Mouse (Mus musculus): ENCODE results near the gene Ankrd33. TPM values are rescaled to one million over a fixed set of nuclear protein-coding genes. Genes with fewer than 3 reads are reported as not detected.

The Ankrd33 gene
- total and polyA plus RNA-seq, 3 experiments = not detected

DNA sequence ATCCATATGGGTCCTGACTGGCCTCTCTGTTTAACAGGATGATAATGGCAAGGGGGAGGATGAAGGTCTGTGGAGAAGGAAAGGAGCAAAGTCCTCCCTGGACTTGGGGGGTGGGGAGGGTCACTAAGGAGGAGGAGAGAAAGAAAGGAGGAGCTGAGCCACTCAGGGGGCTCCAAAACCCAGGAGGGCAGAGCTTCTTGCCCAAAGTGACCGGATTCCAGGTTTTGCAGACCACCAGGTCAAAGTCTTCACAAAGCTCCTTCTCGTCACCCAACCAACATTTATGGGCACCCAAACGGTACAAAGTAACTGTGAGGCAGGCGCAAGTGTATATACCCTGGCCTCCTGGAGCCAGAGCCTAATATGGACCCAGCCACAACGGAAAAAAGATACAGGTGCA, 39.9 kb upstream of the Ankrd33 start:
- no peak overlapping the region for H3K27ac ChIP-seq (ENCODE audit: control insufficient read depth, low read depth, low read length)
- H3K36me3 ChIP-seq (ENCODE audit: control insufficient read depth in 1 of 2, insufficient read depth in 2 of 2, low read length in 2 of 2) = no peaks in the 10 kb centered on the region
- TF ChIP-seq POLR2A (IDR thresholded peaks at IDR 0.05; ENCODE audit: control insufficient read depth in 1 of 2, insufficient read depth in 1 of 2, low read depth in 1 of 2, low read length in 2 of 2, poor library complexity in 1 of 2) = no peak
- TF ChIP-seq NRF1 (IDR thresholded peaks at IDR 0.05; ENCODE audit: insufficient read depth, low read depth, low read length, poor library complexity, severe bottlenecking) = no peak
- H3K27me3 ChIP-seq (ENCODE audit: control insufficient read depth in 1 of 2, insufficient read depth in 2 of 2, low read length in 2 of 2) = peaks cover 6 to 15% of the 10 kb centered on the region in 2 experiments
- H3K9ac ChIP-seq (ENCODE audit: control insufficient read depth, low read depth, low read length, poor library complexity, severe bottlenecking) = no peak overlapping the region
- no peaks in the 10 kb centered on the region for H3K4me1 ChIP-seq (ENCODE audit: control insufficient read depth in 1 of 2, insufficient read depth in 2 of 2, low read length in 2 of 2)
- no peak overlapping the region for H3K4me3 ChIP-seq (ENCODE audit: control insufficient read depth in 1 of 2, insufficient read depth in 1 of 2, low read depth in 2 of 2, low read length in 2 of 2)
- H3K79me2 ChIP-seq (ENCODE audit: control insufficient read depth, insufficient read depth, low read length, poor library complexity) = no peaks in the 10 kb centered on the region
- DNase-seq (ENCODE audit: low read depth, low spot score) = no peak
- no peaks in the 10 kb centered on the region for H3K9me3 ChIP-seq (replicated peaks; ENCODE audit: insufficient read depth, low read length)

DNA sequence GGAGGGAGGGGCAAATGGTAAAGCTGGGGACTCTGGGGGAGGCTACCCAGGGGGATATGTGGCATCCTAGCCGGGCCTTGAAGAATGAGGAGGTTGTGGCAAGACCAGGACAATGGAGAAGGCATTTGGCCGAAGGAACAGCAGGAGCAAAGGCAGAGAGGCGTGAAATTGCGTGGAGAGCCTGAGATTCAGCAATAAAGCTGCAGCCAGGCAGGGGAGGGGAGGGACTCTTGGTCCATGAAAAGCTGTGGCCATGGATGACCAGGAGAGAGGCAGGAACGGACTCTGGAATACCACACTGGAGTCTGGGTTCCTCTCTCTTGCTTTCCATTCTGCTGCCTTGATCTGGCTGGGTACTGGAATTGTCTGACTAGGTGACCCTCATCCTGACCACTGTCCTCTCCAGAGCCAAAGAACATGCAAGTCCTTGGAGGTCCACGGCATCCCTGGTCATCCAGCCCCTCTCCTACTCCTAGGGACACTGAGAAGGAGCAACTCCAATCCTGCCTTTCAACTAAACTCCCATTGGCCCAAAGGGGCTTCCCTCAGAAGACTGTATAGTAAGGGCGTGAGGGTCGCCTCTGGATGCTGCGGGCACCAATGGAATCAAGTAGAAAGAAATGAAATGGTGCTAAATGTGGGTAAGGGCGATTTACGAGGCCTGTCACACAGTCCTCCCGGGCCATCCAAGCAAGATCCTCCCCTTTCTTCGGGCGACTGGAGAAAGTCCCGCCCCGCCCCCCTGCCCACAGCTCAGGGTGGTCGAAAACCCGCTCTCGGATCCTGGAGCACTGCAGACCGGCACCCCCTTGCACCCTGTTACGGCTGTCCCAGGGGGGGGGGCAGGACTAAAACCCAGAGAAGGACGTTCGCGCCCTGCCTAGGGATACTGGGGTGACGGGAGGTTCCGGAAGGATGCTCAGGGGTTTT, 39.2 kb upstream of the Ankrd33 start:
- Histone ChIP-seq H3K9ac (ENCODE audit: control insufficient read depth, low read depth, low read length, poor library complexity, severe bottlenecking) (no peak overlapping the region), H3K4me3 (ENCODE audit: control insufficient read depth in 1 of 2, insufficient read depth in 1 of 2, low read depth in 2 of 2, low read length in 2 of 2) (no peak overlapping the region), H3K27me3 (ENCODE audit: control insufficient read depth in 1 of 2, insufficient read depth in 2 of 2, low read length in 2 of 2) (peaks cover 2 to 11% of the 10 kb centered on the region in 2 experiments), H3K36me3 (ENCODE audit: control insufficient read depth in 1 of 2, insufficient read depth in 2 of 2, low read length in 2 of 2) (no peaks in the 10 kb centered on the region), H3K79me2 (ENCODE audit: control insufficient read depth, insufficient read depth, low read length, poor library complexity) (no peaks in the 10 kb centered on the region), H3K9me3 (replicated peaks; ENCODE audit: insufficient read depth, low read length) (no peaks in the 10 kb centered on the region), H3K27ac (ENCODE audit: control insufficient read depth, low read depth, low read length) (no peak overlapping the region), H3K4me1 (ENCODE audit: control insufficient read depth in 1 of 2, insufficient read depth in 2 of 2, low read length in 2 of 2) (no peaks in the 10 kb centered on the region)
- TF ChIP-seq ZKSCAN1 (IDR thresholded peaks at IDR 0.05; ENCODE audit: low read depth, low read length) = no peak
- TF ChIP-seq ETS1 (IDR thresholded peaks at IDR 0.05; ENCODE audit: low read depth, low read length) = no peak
- no peak for TF ChIP-seq BHLHE40 (IDR thresholded peaks at IDR 0.05; ENCODE audit: borderline replicate concordance, low read depth, low read length)
- TF ChIP-seq POLR2A (IDR thresholded peaks at IDR 0.05; ENCODE audit: control insufficient read depth in 1 of 2, insufficient read depth in 1 of 2, low read depth in 1 of 2, low read length in 2 of 2, poor library complexity in 1 of 2) = no peak
- TF ChIP-seq CTCF (IDR thresholded peaks at IDR 0.05 in 2 of 3, conservative IDR thresholded peaks at IDR 0.05 in 1 of 3; ENCODE audit: control insufficient read depth in 1 of 3, insufficient read depth in 1 of 3, low read depth in 2 of 3, low read length in 3 of 3, poor library complexity in 1 of 3, severe bottlenecking in 1 of 3) = no peak
- no peak for TF ChIP-seq JUND (IDR thresholded peaks at IDR 0.05; ENCODE audit: low read depth, low read length)
- TF ChIP-seq ELF1 (IDR thresholded peaks at IDR 0.05; ENCODE audit: low read depth, low read length) = no peak
- no peak for TF ChIP-seq ZMIZ1 (IDR thresholded peaks at IDR 0.05; ENCODE audit: low read depth, low read length)
- TF ChIP-seq MAFK (IDR thresholded peaks at IDR 0.05; ENCODE audit: borderline replicate concordance, low read depth, low read length) = no peak
- no peak for TF ChIP-seq UBTF (IDR thresholded peaks at IDR 0.05; ENCODE audit: borderline replicate concordance, insufficient read depth, low read depth, low read length)
- no peak for TF ChIP-seq POLR2AphosphoS5 (IDR thresholded peaks at IDR 0.05; ENCODE audit: borderline replicate concordance, low read depth, low read length)
- TF ChIP-seq GATA1 (IDR thresholded peaks at IDR 0.05; ENCODE audit: low read depth, low read length) = no peak
- TF ChIP-seq KAT2A (conservative IDR thresholded peaks at IDR 0.05; ENCODE audit: low read depth, low read length) = no peak
- no peak for TF ChIP-seq EP300 (IDR thresholded peaks at IDR 0.05; ENCODE audit: low read depth in 1 of 2, low read length in 2 of 2)
- no peak for DNase-seq (ENCODE audit: low read depth, low spot score)
